Mouse (Mus musculus) forebrain, embryonic 16.5 days (tissue): ENCODE measurements at regions not wholly inside any gene's neighbourhood (a gene's known extent, or its start where the extent isn't known, plus 50 kb on each side); places are given as distances from the start of the nearest gene placed in this dataset.

Source experiments
- ATAC-seq: fragments of 200-750 bp; cut with Nextera tagmentation; 2 replicates; pipeline ENCODE4 v1.8.0; 2017; ENCODE audit warnings: mild to moderate bottlenecking, moderate library complexity
- H3K27ac ChIP-seq: fragments of 300-500 bp; sonication (generic); 2 replicates; pipeline ENCODE4 v1.5.1; 2014; ENCODE audit warnings: low read length, control low read depth
- H3K27me3 ChIP-seq: fragments of 300-500 bp; sonication (generic); replicated peaks from 2 replicates; pipeline ENCODE4 v1.6.1; 2014; ENCODE audit warnings: low read length; ENCODE audit not compliant: control insufficient read depth, insufficient read depth
- H3K36me3 ChIP-seq: fragments of 300-500 bp; sonication (generic); 2 replicates; pipeline ENCODE4 v1.6.1; 2014; ENCODE audit not compliant: control insufficient read depth, insufficient read depth
- H3K4me1 ChIP-seq: fragments of 300-500 bp; sonication (generic); replicated peaks from 2 replicates; pipeline ENCODE4 v1.6.1; 2014; ENCODE audit warnings: low read length; ENCODE audit not compliant: control insufficient read depth, insufficient read depth
- H3K4me2 ChIP-seq: fragments of 300-500 bp; sonication (generic); 2 replicates; pipeline ENCODE4 v1.6.1; 2014; ENCODE audit warnings: mild to moderate bottlenecking, low read length, control low read depth
- H3K4me3 ChIP-seq: fragments of 300-500 bp; sonication (generic); replicated peaks from 2 replicates; pipeline ENCODE4 v1.5.1; 2014; ENCODE audit warnings: mild to moderate bottlenecking, low read length, control low read depth
- H3K9ac ChIP-seq: fragments of 300-500 bp; sonication (generic); replicated peaks from 2 replicates; pipeline ENCODE4 v1.6.1; 2014; ENCODE audit warnings: low read depth, low read length, control low read depth
- H3K9me3 ChIP-seq: fragments of 300-500 bp; sonication (generic); 2 replicates; pipeline ENCODE4 v1.6.1; 2016; ENCODE audit warnings: low read length; ENCODE audit not compliant: control insufficient read depth
- whole genome bisulfite sequencing: fragments of 180-500 bp; shearing (Covaris S2); extraction: QIAGEN DNeasy Blood & Tissue Kit; methylation state at CpG from one replicate; pipeline ENCODE4 v1.1.7; 2014; 5-methylcytosine and 5-hydroxymethylcytosine counted together

DNA sequence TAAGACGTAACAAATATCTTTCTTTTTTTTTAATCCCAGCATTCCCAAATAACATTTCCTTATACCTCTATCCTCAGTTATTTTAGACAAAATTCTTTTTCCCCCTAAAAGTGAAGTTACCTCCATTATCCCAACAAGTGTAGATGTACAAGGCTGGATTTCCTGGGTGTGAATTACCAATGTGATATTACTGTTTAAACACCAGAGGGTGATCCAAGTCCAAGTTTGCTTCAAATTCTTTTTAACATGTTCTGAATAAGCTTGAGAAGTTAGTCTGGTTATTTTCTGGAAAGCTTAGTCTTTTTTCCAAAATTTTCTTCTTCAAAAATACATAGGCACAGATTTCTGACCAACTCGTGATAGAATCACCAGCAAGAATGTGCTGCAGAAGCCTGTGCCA is 329.5 kb upstream of the Cdh12 start:
- Histone ChIP-seq H3K9me3 (no peaks in the 10 kb centered on the region), H3K36me3 (no peaks in the 10 kb centered on the region), H3K4me2 (no peak overlapping the region), H3K27me3 (no peaks in the 10 kb centered on the region), H3K4me1 (no peaks in the 10 kb centered on the region), H3K27ac (no peak overlapping the region), H3K9ac (no peak overlapping the region), H3K4me3 (no peak overlapping the region)
- 93% methylated on average over 2 of the region's 2 CpGs for WGBS
- no peak for ATAC-seq

DNA sequence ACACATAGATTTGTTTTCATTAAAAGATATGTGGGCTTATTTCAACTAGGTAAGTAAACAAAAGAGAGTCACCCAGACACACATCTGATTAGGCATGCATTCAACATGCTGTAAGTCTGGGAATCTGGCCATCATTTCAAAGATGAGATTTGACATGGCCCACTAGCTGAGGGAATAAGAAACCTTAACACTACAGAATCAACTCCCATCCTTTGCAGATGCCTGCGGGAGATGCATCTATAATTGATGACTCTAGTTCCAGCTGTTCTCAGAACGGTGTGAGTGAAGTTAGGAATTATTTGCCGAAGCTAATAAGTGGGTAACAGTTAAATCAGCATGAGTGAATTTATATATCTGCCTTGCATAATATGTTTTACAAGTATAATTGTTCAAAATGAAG is 325.5 kb upstream of the Cdh12 start:
- no peak for ATAC-seq
- Histone ChIP-seq H3K27ac (no peak overlapping the region), H3K9ac (no peak overlapping the region), H3K4me2 (no peak overlapping the region), H3K9me3 (no peaks in the 10 kb centered on the region), H3K4me3 (no peak overlapping the region), H3K4me1 (no peaks in the 10 kb centered on the region), H3K27me3 (no peaks in the 10 kb centered on the region), H3K36me3 (no peaks in the 10 kb centered on the region)
- 66% methylated on average over 3 of the region's 3 CpGs for WGBS

DNA sequence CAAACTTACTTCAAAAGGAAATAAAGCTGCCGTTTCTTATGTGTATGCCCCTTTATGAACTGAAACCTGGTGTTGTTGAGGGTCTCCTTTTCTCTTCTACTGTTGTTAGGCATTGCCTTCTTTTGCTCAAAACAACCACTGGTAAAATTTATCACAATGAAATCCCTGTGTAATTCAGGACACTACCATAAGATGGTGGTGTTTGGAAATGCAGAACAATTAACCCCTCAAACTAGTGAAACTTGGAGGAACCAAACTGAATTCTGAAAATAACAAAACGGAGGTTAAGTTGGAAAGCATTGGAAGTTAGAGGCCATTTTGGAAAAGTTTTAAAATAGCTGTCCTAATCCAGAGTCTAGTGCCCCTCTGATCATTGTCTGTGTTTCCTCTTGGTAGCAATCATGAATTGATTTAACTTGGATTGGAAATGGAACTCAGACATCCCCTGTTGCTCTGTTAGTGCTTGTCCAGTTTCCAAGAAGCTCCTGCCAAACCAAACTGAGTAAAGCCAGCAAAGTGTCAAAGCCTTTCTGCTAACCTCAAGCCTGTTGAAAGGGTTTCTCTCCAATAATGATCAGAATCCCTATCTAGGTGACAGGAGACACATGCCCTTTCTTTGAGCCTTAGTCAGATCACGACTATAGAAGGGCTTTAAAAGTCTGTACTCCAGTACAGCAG is 313.0 kb upstream of the Cdh12 start:
- H3K27ac ChIP-seq: no peak overlapping the region
- H3K36me3 ChIP-seq: no peaks in the 10 kb centered on the region
- H3K9me3 ChIP-seq: no peaks in the 10 kb centered on the region
- ATAC-seq: peak; percentile 38; the same call in 1 of the 2 replicates
- no peaks in the 10 kb centered on the region for H3K27me3 ChIP-seq
- 52% methylated on average over 3 of the region's 3 CpGs for WGBS
- no peak overlapping the region for H3K4me2 ChIP-seq
- no peak overlapping the region for H3K9ac ChIP-seq
- no peak overlapping the region for H3K4me3 ChIP-seq
- no peaks in the 10 kb centered on the region for H3K4me1 ChIP-seq

DNA sequence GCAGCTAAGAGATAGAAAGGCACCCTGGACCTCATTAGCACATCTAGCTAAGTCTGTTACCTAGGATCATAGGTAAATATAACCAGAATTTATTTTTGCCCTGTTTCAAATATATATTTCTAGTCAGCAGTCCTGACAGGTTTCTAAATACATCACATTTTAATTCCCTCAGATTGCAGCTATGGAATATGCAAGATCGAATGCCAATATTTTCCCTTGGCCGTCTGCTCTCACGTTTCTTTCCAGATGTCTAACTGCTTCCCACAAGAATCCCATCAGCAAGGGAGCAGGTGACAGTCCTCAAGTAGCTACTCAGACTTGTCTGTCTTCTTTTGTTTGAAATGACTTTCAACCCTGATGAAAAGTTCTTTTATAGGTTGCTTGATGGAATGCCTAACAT is 297.2 kb upstream of the Cdh12 start:
- Histone ChIP-seq H3K9me3 (no peaks in the 10 kb centered on the region), H3K9ac (no peak overlapping the region), H3K4me3 (no peak overlapping the region), H3K4me2 (no peak overlapping the region), H3K4me1 (no peaks in the 10 kb centered on the region), H3K27me3 (no peaks in the 10 kb centered on the region), H3K27ac (no peak overlapping the region), H3K36me3 (no peaks in the 10 kb centered on the region)
- peak; percentile 50; the same call in 1 of the 2 replicates for ATAC-seq
- WGBS: 54% methylated on average over 3 of the region's 3 CpGs
